Mouse (Mus musculus): ENCODE measurements around the gene Spata31d1a. TPM values are rescaled to one million over a fixed set of nuclear protein-coding genes. Genes with fewer than 3 reads are reported as not detected.

Spata31d1a gene
- polyA plus RNA-seq, 1 experiment from 2014 or later = not detected

Other genes starting within 250 kb of the Spata31d1a start
- gene Agtpbp1, start 125.1 kb downstream of the Spata31d1a start, polyA plus RNA-seq (2016; fragmentation: Nextera tagmentation; extraction: Ambion mirVana) = 20.7 and 21.3 TPM in 2 replicates
- 107 and 127 TPM in 2 replicates for gene Naa35, start 125.1 kb downstream of the Spata31d1a start, polyA plus RNA-seq (2016; fragmentation: Nextera tagmentation; extraction: Ambion mirVana)
- 57.3 and 62.6 TPM in 2 replicates for gene Golm1, start 34.5 kb downstream of the Spata31d1a start, polyA plus RNA-seq (2016; fragmentation: Nextera tagmentation; extraction: Ambion mirVana)
- gene 4921517D22Rik, start 16.2 kb downstream of the Spata31d1a start, polyA plus RNA-seq (2016; fragmentation: Nextera tagmentation; extraction: Ambion mirVana) = not detected in 2 replicates
- not detected in 2 replicates for gene Spata31d1b, start 2.0 kb upstream of the Spata31d1a start, polyA plus RNA-seq (2016; fragmentation: Nextera tagmentation; extraction: Ambion mirVana)
- not detected in 2 replicates for gene Spata31d1d, start 21.4 kb upstream of the Spata31d1a start, polyA plus RNA-seq (2016; fragmentation: Nextera tagmentation; extraction: Ambion mirVana)
- gene 1700014D04Rik, start 36.4 kb upstream of the Spata31d1a start, polyA plus RNA-seq (2016; fragmentation: Nextera tagmentation; extraction: Ambion mirVana) = 0.32 TPM in 1 of 2 replicates, not detected in the other
- gene Isca1, start 59.5 kb upstream of the Spata31d1a start, polyA plus RNA-seq (2016; fragmentation: Nextera tagmentation; extraction: Ambion mirVana) = 113 and 115 TPM in 2 replicates
- gene Gm49354, start 71.9 kb upstream of the Spata31d1a start, polyA plus RNA-seq (2016; fragmentation: Nextera tagmentation; extraction: Ambion mirVana) = not detected in 2 replicates
- gene Tut7, start 112.8 kb upstream of the Spata31d1a start, polyA plus RNA-seq (2016; fragmentation: Nextera tagmentation; extraction: Ambion mirVana) = 47.8 and 57.0 TPM in 2 replicates

All from embryonic facial prominence, embryonic 12.5 days (tissue).